In genomic region chr17:62997691-62998090, GRCm38 (mm10) we compare ENCODE assay signal across 12 mouse cellular contexts.
DNase-seq lines count a peak whose midpoint lies in the region; ATAC-seq and TF ChIP-seq lines count a peak whose summit lies in the region.
"Had no signal": no experiment of that assay in that cellular context is flagged by ENCODE, and none has a peak within 500 bp of the region (broad histone marks: within the 10 kb centered on the region; RNA-seq: fewer than 3 reads in every experiment).

No protein-coding gene starts in this region.

- no peaks in the 10 kb centered on the region for H3K36me3 ChIP-seq in kidney, embryonic 14.5 days (ENCODE audit: control insufficient read depth, insufficient read depth, low read length)
- H3K36me3 ChIP-seq in hindbrain, embryonic 16.5 days (ENCODE audit: control insufficient read depth, insufficient read depth, low read length), result no peaks in the 10 kb centered on the region
- H3K36me3 ChIP-seq in thymus, adult 2 months (ENCODE audit: control insufficient read depth, insufficient read depth, low read length), result no peaks in the 10 kb centered on the region
- H3K36me3 ChIP-seq: forebrain, embryonic 10.5 days had no signal

- in situ Hi-C loops in Patski (cut with MboI; ENCODE audit: low pct_unique_long_range_greater_than_20kb), result no loop called here

- ATAC-seq in kidney, embryonic 14.5 days (ENCODE audit: low FRiP score, low TSS enrichment), result peak; percentile 71; the same call in 1 of the 2 replicates
- ATAC-seq in Patski, result no peak
- ATAC-seq in hindbrain, embryonic 16.5 days, result peak; percentile 85

- no peak for DNase-seq in kidney, postnatal 25 days
- peak; percentile 13 for DNase-seq in Patski (ENCODE audit: low read depth, low spot score)
- peak; percentile 73 for DNase-seq in adrenal gland, postnatal 10 days
- no peak for DNase-seq in layer of hippocampus, postnatal 14 days (ENCODE audit: low spot score in 2 of 2)
- DNase-seq in thymus, adult 2 months, result no peak
- DNase-seq: cerebellum, adult 2 months; kidney, adult 2 months had no signal

- no peaks in the 10 kb centered on the region for H3K27me3 ChIP-seq in kidney, embryonic 14.5 days (ENCODE audit: control insufficient read depth, insufficient read depth, low read length)
- peaks cover 19% of the 10 kb centered on the region for H3K27me3 ChIP-seq in Patski
- H3K27me3 ChIP-seq in hindbrain, embryonic 16.5 days (replicated peaks; ENCODE audit: control insufficient read depth, insufficient read depth, low read length), result no peaks in the 10 kb centered on the region
- no peaks in the 10 kb centered on the region for H3K27me3 ChIP-seq in thymus, adult 2 months (ENCODE audit: control insufficient read depth, insufficient read depth, low read length)
- H3K27me3 ChIP-seq: CH12.LX had no signal

- no peak for TF ChIP-seq POLR2A in thymus, adult 2 months (IDR thresholded peaks at IDR 0.05; ENCODE audit: control insufficient read depth, extremely low read depth, insufficient read depth, low read length, poor library complexity)

- CTCF ChIA-PET in Patski (lab: Charles Lee), result no interaction called here

- no peak overlapping the region for H3K27ac ChIP-seq in kidney, embryonic 14.5 days (ENCODE audit: low read depth, low read length)
- no peak overlapping the region for H3K27ac ChIP-seq in hindbrain, embryonic 16.5 days (ENCODE audit: low read depth, low read length)
- H3K27ac ChIP-seq in thymus, adult 2 months (ENCODE audit: control insufficient read depth, insufficient read depth, low read length), result no peak overlapping the region
- H3K27ac ChIP-seq: forebrain, embryonic 10.5 days had no signal

- no peaks in the 10 kb centered on the region for H3K4me1 ChIP-seq in kidney, embryonic 14.5 days (ENCODE audit: control insufficient read depth, insufficient read depth, low read length)
- H3K4me1 ChIP-seq in hindbrain, embryonic 16.5 days (ENCODE audit: control insufficient read depth, insufficient read depth, low read depth, low read length), result no peaks in the 10 kb centered on the region
- H3K4me1 ChIP-seq in thymus, adult 2 months (replicated peaks; ENCODE audit: control insufficient read depth, insufficient read depth, low read length), result no peaks in the 10 kb centered on the region

- H3K9me3 ChIP-seq in kidney, embryonic 14.5 days (ENCODE audit: control insufficient read depth, low read length), result no peaks in the 10 kb centered on the region
- no peaks in the 10 kb centered on the region for H3K9me3 ChIP-seq in hindbrain, embryonic 16.5 days (ENCODE audit: control insufficient read depth, low read length)
- H3K9me3 ChIP-seq: forebrain, embryonic 10.5 days had no signal

- no peak overlapping the region for H3K4me2 ChIP-seq in kidney, embryonic 14.5 days (replicated peaks; ENCODE audit: low read depth, low read length)
- no peak overlapping the region for H3K4me2 ChIP-seq in hindbrain, embryonic 16.5 days (ENCODE audit: low read length)
- H3K4me2 ChIP-seq: liver, embryonic 11.5 days had no signal

- no peak for TF ChIP-seq CTCF in Patski (IDR thresholded peaks at IDR 0.05)
- no peak for TF ChIP-seq CTCF in thymus, adult 2 months (IDR thresholded peaks at IDR 0.05; ENCODE audit: borderline replicate concordance, control insufficient read depth, extremely low read depth, insufficient read depth, low read length, poor library complexity)

- H3K4me3 ChIP-seq in kidney, embryonic 14.5 days (ENCODE audit: low read length), result no peak overlapping the region
- H3K4me3 ChIP-seq in hindbrain, embryonic 16.5 days (ENCODE audit: low read length), result no peak overlapping the region
- H3K4me3 ChIP-seq in thymus, adult 2 months (ENCODE audit: control insufficient read depth, insufficient read depth, low read length), result no peak overlapping the region
- H3K4me3 ChIP-seq: forebrain, embryonic 10.5 days had no signal

- H3K9ac ChIP-seq in kidney, embryonic 14.5 days (ENCODE audit: low read depth, low read length), result no peak overlapping the region
- no peak overlapping the region for H3K9ac ChIP-seq in hindbrain, embryonic 16.5 days (ENCODE audit: low read depth, low read length)

- POLR2A ChIA-PET in Patski (lab: Charles Lee), result no interaction called here

- whole genome bisulfite sequencing in kidney, embryonic 14.5 days, result 56% methylated on average over 5 of the region's 5 CpGs
- 59% methylated on average over 5 of the region's 5 CpGs for WGBS in hindbrain, embryonic 16.5 days
- 37% methylated on average over 5 of the region's 5 CpGs for WGBS in thymus, adult 2 months

Comparison
In these comparisons a context has a peak if more than half of its experiments do, and no peak if none do; other contexts are left out.
1. DNase-seq: peak in Patski (single experiment) and adrenal gland, postnatal 10 days (single experiment); none in kidney, postnatal 25 days (0 of 2), layer of hippocampus, postnatal 14 days (0 of 2) and thymus, adult 2 months (single experiment).